Mouse (Mus musculus) adrenal gland (tissue): ENCODE measurements around the gene Ugt1a9.

Source experiments
- intact Hi-C: fragments of 180-260 bp; cut with DNase I; formaldehyde crosslinking; loops from one replicate; pipeline ENCODE4 v1.15.1; 2025

The Ugt1a9 gene

GRCm38 (mm10) chr1:88257681-88258080 lies 187.1 kb downstream of the Ugt1a9 start:
- intact Hi-C loops = no loop called here

- intact Hi-C loops = no loop called here
Observed at GRCm38 (mm10) chr1:88258361-88258760, 187.8 kb downstream of the Ugt1a9 start.

- intact Hi-C loops = no loop called here
Observed at GRCm38 (mm10) chr1:88258881-88259642, 188.5 kb downstream of the Ugt1a9 start.

- intact Hi-C loops = no loop called here
Observed at GRCm38 (mm10) chr1:88259643-88260024, 189.0 kb downstream of the Ugt1a9 start.

GRCm38 (mm10) chr1:88260114-88260513 lies 189.5 kb downstream of the Ugt1a9 start:
- intact Hi-C loops = no loop called here

GRCm38 (mm10) chr1:88260604-88261377 lies 190.2 kb downstream of the Ugt1a9 start:
- intact Hi-C loops = no loop called here

- intact Hi-C loops = no loop called here
Observed at GRCm38 (mm10) chr1:88261706-88262105, 191.1 kb downstream of the Ugt1a9 start.

GRCm38 (mm10) chr1:88262255-88262654 lies 191.7 kb downstream of the Ugt1a9 start:
- intact Hi-C loops = no loop called here

GRCm38 (mm10) chr1:88262961-88263360 lies 192.4 kb downstream of the Ugt1a9 start:
- intact Hi-C loops = no loop called here

GRCm38 (mm10) chr1:88263778-88264177 lies 193.2 kb downstream of the Ugt1a9 start:
- intact Hi-C loops = no loop called here

GRCm38 (mm10) chr1:88264237-88264868 lies 193.8 kb downstream of the Ugt1a9 start:
- intact Hi-C loops = no loop called here

- intact Hi-C loops = no loop called here
Observed at GRCm38 (mm10) chr1:88264869-88265240, 194.3 kb downstream of the Ugt1a9 start.

GRCm38 (mm10) chr1:88266123-88266522 lies 195.5 kb downstream of the Ugt1a9 start:
- intact Hi-C loops = no loop called here

GRCm38 (mm10) chr1:88267489-88267888 lies 196.9 kb downstream of the Ugt1a9 start:
- intact Hi-C loops = no loop called here

GRCm38 (mm10) chr1:88268070-88268469 lies 197.5 kb downstream of the Ugt1a9 start:
- intact Hi-C loops = no loop called here
